Mouse (Mus musculus) embryonic facial prominence, embryonic 11.5 days (tissue): ENCODE data around the gene Atp10b. TPM values are rescaled to one million over a fixed set of nuclear protein-coding genes. Genes with fewer than 3 reads are reported as not detected.

Experiments
- ATAC-seq: fragments of 200-750 bp; cut with Nextera tagmentation; replicated peaks from 2 replicates; pipeline ENCODE4 v1.8.0; 2017; ENCODE audit warnings: low read depth; ENCODE audit not compliant: insufficient number of reproducible peaks, low FRiP score, low TSS enrichment
- DNase-seq: peaks from one replicate; pipeline ENCODE4 v3.0.0-alpha.2; 2015; ENCODE audit warnings: low spot score
- H3K27ac ChIP-seq: fragments of 300-500 bp; sonication (generic); replicated peaks from 2 replicates; pipeline ENCODE4 v1.5.1; 2014; ENCODE audit warnings: mild to moderate bottlenecking, low read depth, low read length, control low read depth
- H3K27me3 ChIP-seq: fragments of 300-500 bp; sonication (generic); 2 replicates; pipeline ENCODE4 v1.6.1; 2014; ENCODE audit warnings: mild to moderate bottlenecking, low read length, moderate library complexity, mixed read lengths; ENCODE audit not compliant: control insufficient read depth, insufficient read depth
- H3K36me3 ChIP-seq: fragments of 300-500 bp; sonication (generic); replicated peaks from 2 replicates; pipeline ENCODE4 v1.6.1; 2014; ENCODE audit warnings: low read depth, mild to moderate bottlenecking, low read length, moderate library complexity, mixed read lengths; ENCODE audit not compliant: control insufficient read depth, insufficient read depth
- H3K4me1 ChIP-seq: fragments of 300-500 bp; sonication (generic); 2 replicates; pipeline ENCODE4 v1.6.1; 2014; ENCODE audit warnings: low read length, mixed read lengths; ENCODE audit not compliant: control insufficient read depth, insufficient read depth
- H3K4me2 ChIP-seq: fragments of 300-500 bp; sonication (generic); 2 replicates; pipeline ENCODE4 v1.6.1; 2014; ENCODE audit warnings: low read depth, mild to moderate bottlenecking, control low read depth, low read length, moderate library complexity
- H3K4me3 ChIP-seq: fragments of 300-500 bp; sonication (generic); 2 replicates; pipeline ENCODE4 v1.5.1; 2014; ENCODE audit warnings: low read depth, low read length, control low read depth
- H3K9ac ChIP-seq: fragments of 300-500 bp; sonication (generic); replicated peaks from 2 replicates; pipeline ENCODE4 v1.6.1; 2014; ENCODE audit warnings: mild to moderate bottlenecking, control low read depth, low read length
- H3K9me3 ChIP-seq: fragments of 300-500 bp; sonication (generic); replicated peaks from 2 replicates; pipeline ENCODE4 v1.6.1; 2016; ENCODE audit warnings: mild to moderate bottlenecking, low read length, inconsistent platforms, mixed read lengths; ENCODE audit not compliant: control insufficient read depth
- WGBS: fragments of 180-500 bp; shearing (Covaris S2); extraction: QIAGEN DNeasy Blood & Tissue Kit; methylation state at CpG from one replicate; pipeline ENCODE4 v1.1.7; 2014; 5-methylcytosine and 5-hydroxymethylcytosine counted together
- polyA plus RNA-seq: library from polyadenylated mRNA; unstranded; fragments of >200 nt; fragmentation: Nextera tagmentation; extraction: Ambion mirVana; gene quantifications from 2 replicates; pipeline ENCODE4 v1.2.1, GENCODE M21; 2014

The Atp10b gene
- polyA plus RNA-seq, 1 experiment from 2014 or later: 0.80 TPM

GRCm38 (mm10) chr11:43147380-43147779 is 2.3 kb upstream of the Atp10b start:
- H3K27ac ChIP-seq: no peak overlapping the region
- H3K9me3 ChIP-seq: no peaks in the 10 kb centered on the region
- WGBS: 35% methylated on average over 2 of the region's 2 CpGs
- H3K4me3 ChIP-seq: no peak overlapping the region
- no peaks in the 10 kb centered on the region for H3K27me3 ChIP-seq
- H3K36me3 ChIP-seq: no peaks in the 10 kb centered on the region
- no peak overlapping the region for H3K4me2 ChIP-seq
- H3K4me1 ChIP-seq: no peaks in the 10 kb centered on the region
- DNase-seq: no peak
- H3K9ac ChIP-seq: no peak overlapping the region
- ATAC-seq: no peak

GRCm38 (mm10) chr11:43148341-43148740 is 1.3 kb upstream of the Atp10b start:
- H3K27me3 ChIP-seq: no peaks in the 10 kb centered on the region
- no peak for DNase-seq
- no peaks in the 10 kb centered on the region for H3K9me3 ChIP-seq
- no peak overlapping the region for H3K4me3 ChIP-seq
- H3K9ac ChIP-seq: no peak overlapping the region
- no peaks in the 10 kb centered on the region for H3K4me1 ChIP-seq
- H3K27ac ChIP-seq: no peak overlapping the region
- no peak for ATAC-seq
- no peaks in the 10 kb centered on the region for H3K36me3 ChIP-seq
- WGBS: 68% methylated on average over 1 of the region's 1 CpGs
- no peak overlapping the region for H3K4me2 ChIP-seq

- H3K9ac ChIP-seq: no peak overlapping the region
- no peaks in the 10 kb centered on the region for H3K4me1 ChIP-seq
- H3K27ac ChIP-seq: no peak overlapping the region
- no peaks in the 10 kb centered on the region for H3K36me3 ChIP-seq
- WGBS: 84% methylated on average over 1 of the region's 1 CpGs
- H3K4me2 ChIP-seq: no peak overlapping the region
- no peak overlapping the region for H3K4me3 ChIP-seq
- DNase-seq (no peak), ATAC-seq (no peak)
- no peaks in the 10 kb centered on the region for H3K27me3 ChIP-seq
- H3K9me3 ChIP-seq: no peaks in the 10 kb centered on the region
Measured at GRCm38 (mm10) chr11:43155004-43155403, 5.3 kb downstream of the Atp10b start.

- no peak for ATAC-seq
- 83% methylated on average over 2 of the region's 2 CpGs for WGBS
- no peaks in the 10 kb centered on the region for H3K27me3 ChIP-seq
Measured at GRCm38 (mm10) chr11:43155417-43155816, 5.7 kb downstream of the Atp10b start.

GRCm38 (mm10) chr11:43158814-43159213 is 9.1 kb downstream of the Atp10b start:
- no peak overlapping the region for H3K27ac ChIP-seq
- WGBS: 52% methylated on average over 1 of the region's 1 CpGs
- ATAC-seq (no peak), DNase-seq (no peak)
- H3K36me3 ChIP-seq: no peaks in the 10 kb centered on the region
- no peak overlapping the region for H3K4me2 ChIP-seq
- H3K27me3 ChIP-seq: no peaks in the 10 kb centered on the region
- H3K4me3 ChIP-seq: no peak overlapping the region
- H3K4me1 ChIP-seq: no peaks in the 10 kb centered on the region
- H3K9ac ChIP-seq: no peak overlapping the region
- no peaks in the 10 kb centered on the region for H3K9me3 ChIP-seq

More at GRCm38 (mm10) chr11:43155417-43155816, 5.7 kb downstream of the Atp10b start:
- H3K4me2 ChIP-seq: no peak overlapping the region
- DNase-seq: no peak
- H3K4me1 ChIP-seq: no peaks in the 10 kb centered on the region
- no peak overlapping the region for H3K4me3 ChIP-seq
- H3K36me3 ChIP-seq: no peaks in the 10 kb centered on the region
- H3K9me3 ChIP-seq: no peaks in the 10 kb centered on the region
- H3K27ac ChIP-seq: no peak overlapping the region
- no peak overlapping the region for H3K9ac ChIP-seq

- Histone ChIP-seq H3K36me3 (no peaks in the 10 kb centered on the region), H3K27me3 (no peaks in the 10 kb centered on the region), H3K27ac (no peak overlapping the region), H3K4me2 (no peak overlapping the region), H3K4me1 (no peaks in the 10 kb centered on the region), H3K4me3 (no peak overlapping the region), H3K9me3 (no peaks in the 10 kb centered on the region), H3K9ac (no peak overlapping the region)
- ATAC-seq (no peak), DNase-seq (no peak)
- 84% methylated on average over 9 of the region's 9 CpGs for WGBS
Measured at GRCm38 (mm10) chr11:43160188-43160942, 10.7 kb downstream of the Atp10b start.

- 68% methylated on average over 2 of the region's 2 CpGs for WGBS
Measured at GRCm38 (mm10) chr11:43170601-43171000, 20.9 kb downstream of the Atp10b start.

GRCm38 (mm10) chr11:43174359-43175116 is 24.9 kb downstream of the Atp10b start:
- no peaks in the 10 kb centered on the region for H3K9me3 ChIP-seq
- H3K4me1 ChIP-seq: no peaks in the 10 kb centered on the region
- ATAC-seq (no peak), DNase-seq (no peak)
- H3K9ac ChIP-seq: no peak overlapping the region
- H3K27ac ChIP-seq: no peak overlapping the region
- 76% methylated on average over 6 of the region's 6 CpGs for WGBS
- no peak overlapping the region for H3K4me3 ChIP-seq
- H3K36me3 ChIP-seq: no peaks in the 10 kb centered on the region
- no peaks in the 10 kb centered on the region for H3K27me3 ChIP-seq
- no peak overlapping the region for H3K4me2 ChIP-seq

More at GRCm38 (mm10) chr11:43170601-43171000, 20.9 kb downstream of the Atp10b start:
- no peak overlapping the region for H3K4me3 ChIP-seq
- no peak for DNase-seq
- H3K36me3 ChIP-seq: no peaks in the 10 kb centered on the region
- no peak for ATAC-seq
- no peak overlapping the region for H3K9ac ChIP-seq
- no peak overlapping the region for H3K4me2 ChIP-seq
- no peaks in the 10 kb centered on the region for H3K9me3 ChIP-seq
- H3K4me1 ChIP-seq: no peaks in the 10 kb centered on the region
- no peak overlapping the region for H3K27ac ChIP-seq
- no peaks in the 10 kb centered on the region for H3K27me3 ChIP-seq
